Mouse (Mus musculus) left cerebral cortex, adult 2 months (tissue): ENCODE data around the gene Hecw1. TPM values are rescaled to one million over a fixed set of nuclear protein-coding genes. Genes with fewer than 3 reads are reported as not detected.

Experiments used
- DNase-seq, 2 experiments: peaks; one replicate each; pipeline ENCODE4 v3.0.0; 2021 to 2022; ENCODE audit warnings: low spot score in 2 of 2, mixed read lengths in 1 of 2; ENCODE audit errors: extremely low spot score in 1 of 2
- H3K27ac ChIP-seq: fragments of 200-600 bp; 2 replicates; pipeline ENCODE4 v1.8.1; 2022
- H3K4me3 ChIP-seq: fragments of 200-600 bp; 2 replicates; pipeline ENCODE4 v1.8.1; 2022
- CTCF ChIP-seq: fragments of 200-600 bp; IDR thresholded peaks from 2 replicates; pipeline ENCODE4 v1.8.1; 2022; ENCODE audit warnings: antibody characterized with exemption, mild to moderate bottlenecking, moderate library complexity
- intact Hi-C: fragments of 180-260 bp; cut with DNase I; formaldehyde crosslinking; loops from one replicate; pipeline ENCODE4 v1.15.1; 2025
- long read RNA-seq, 2 experiments: library from polyadenylated mRNA; stranded (forward); transcript quantifications; one replicate each; pipeline ENCODE4 v2.0.0; 2021; ENCODE audit warnings: borderline mapping rate in 2 of 2
- total RNA-seq, 2 experiments: library from RNA; stranded (reverse); gene quantifications; 2 replicates each; pipeline ENCODE4 v1.2.3; 2021

The Hecw1 gene
- 100 to 1,000 TPM; 140 to 146 TPM for total RNA-seq
- long read RNA-seq, experiment 1, full-length matches to known transcripts, result 4 of 36 reads
- long read RNA-seq, experiment 1, partial matches to known transcripts, result 19 of 36 reads
- long read RNA-seq, experiment 1, other reads (novel, unspliced or antisense), result 13 of 36 reads
- long read RNA-seq, experiment 2, full-length matches to known transcripts, result 2 of 34 reads
- long read RNA-seq, experiment 2, partial matches to known transcripts, result 21 of 34 reads
- long read RNA-seq, experiment 2, other reads (novel, unspliced or antisense), result 11 of 34 reads

GRCm38 (mm10) chr13:14522906-14523269 is at the start of gene Hecw1:
Hecw1 (minus strand) TSS chr13:14523228.
- Histone ChIP-seq H3K27ac (peak within 1 kb of the TSS; percentile 95), H3K4me3 (peak within 1 kb of the TSS; percentile 73)
- DNase-seq, result peak in 1 of 2 experiments; percentile 63
- no peak for TF ChIP-seq CTCF
- intact Hi-C loops, result loop anchor here (2.0 to 5.0 kb wide), 3 partner anchors 80 to 136 kb away; no protein-coding TSS in a partner anchor

- no peak for TF ChIP-seq CTCF
- H3K27ac ChIP-seq, result no peak overlapping the region
- intact Hi-C loops, result no loop called here
Observed at GRCm38 (mm10) chr13:14561336-14561735, 38.3 kb upstream of the Hecw1 start.

GRCm38 (mm10) chr13:14552628-14553027 is 29.6 kb upstream of the Hecw1 start:
- TF ChIP-seq CTCF, result peak; percentile 29
- intact Hi-C loops, result no loop called here
- Histone ChIP-seq H3K4me3 (no peak overlapping the region), H3K27ac (no peak overlapping the region)
- no peak for DNase-seq

More at GRCm38 (mm10) chr13:14561336-14561735, 38.3 kb upstream of the Hecw1 start:
- H3K4me3 ChIP-seq, result no peak overlapping the region
- no peak for DNase-seq

- intact Hi-C loops, result no loop called here
- H3K27ac ChIP-seq, result no peak overlapping the region
- H3K4me3 ChIP-seq, result no peak overlapping the region
- TF ChIP-seq CTCF, result no peak
- no peak for DNase-seq
Observed at GRCm38 (mm10) chr13:14542860-14543259, 19.8 kb upstream of the Hecw1 start.

- intact Hi-C loops, result loop anchor here (2.0 to 5.0 kb wide), 3 partner anchors 80 to 135 kb away; no protein-coding TSS in a partner anchor
- Histone ChIP-seq H3K4me3 (peak overlapping the region; percentile 73), H3K27ac (peak overlapping the region; percentile 95)
- no peak; the same call in 1 of the 2 replicates for TF ChIP-seq CTCF
- DNase-seq, result peak; percentile 54 to 67
Observed at GRCm38 (mm10) chr13:14522128-14522905, 711 bp downstream of the Hecw1 start.

GRCm38 (mm10) chr13:14521746-14522127 is 1.3 kb downstream of the Hecw1 start:
- no peak for TF ChIP-seq CTCF
- peak; percentile 28 to 55 for DNase-seq
- H3K4me3 ChIP-seq, result peak overlapping the region; percentile 73
- intact Hi-C loops, result loop anchor here (2.0 to 5.0 kb wide), 3 partner anchors 81 to 134 kb away; no protein-coding TSS in a partner anchor
- H3K27ac ChIP-seq, result peak overlapping the region; percentile 95

GRCm38 (mm10) chr13:14519605-14520004 is 3.4 kb downstream of the Hecw1 start:
- Histone ChIP-seq H3K4me3 (peak overlapping the region; percentile 73), H3K27ac (peak overlapping the region; percentile 95)
- DNase-seq, result no peak
- TF ChIP-seq CTCF, result no peak
- intact Hi-C loops, result loop anchor here (5.0 kb wide), 2 partner anchors 92 to 132 kb away; no protein-coding TSS in a partner anchor

GRCm38 (mm10) chr13:14517478-14517877 is 5.5 kb downstream of the Hecw1 start:
- H3K27ac ChIP-seq, result peak overlapping the region; percentile 58
- peak overlapping the region; percentile 14; the same call in 1 of the 2 replicates for H3K4me3 ChIP-seq
- TF ChIP-seq CTCF, result no peak
- intact Hi-C loops, result no loop called here
- DNase-seq, result no peak

GRCm38 (mm10) chr13:14515106-14515505 is 7.9 kb downstream of the Hecw1 start:
- H3K4me3 ChIP-seq, result no peak overlapping the region
- intact Hi-C loops, result no loop called here
- no peak overlapping the region for H3K27ac ChIP-seq
- TF ChIP-seq CTCF, result no peak
- no peak for DNase-seq

GRCm38 (mm10) chr13:14513934-14514333 is 9.1 kb downstream of the Hecw1 start:
- Histone ChIP-seq H3K4me3 (no peak overlapping the region), H3K27ac (no peak overlapping the region)
- TF ChIP-seq CTCF, result no peak
- intact Hi-C loops, result no loop called here
- DNase-seq, result no peak

- Histone ChIP-seq H3K4me3 (no peak overlapping the region), H3K27ac (no peak overlapping the region; the same call in 1 of the 2 replicates)
- no peak for DNase-seq
- intact Hi-C loops, result no loop called here
- no peak for TF ChIP-seq CTCF
Observed at GRCm38 (mm10) chr13:14506765-14507164, 16.3 kb downstream of the Hecw1 start.

GRCm38 (mm10) chr13:14500251-14500650 is 22.8 kb downstream of the Hecw1 start:
- no peak for TF ChIP-seq CTCF
- DNase-seq, result no peak
- Histone ChIP-seq H3K4me3 (no peak overlapping the region), H3K27ac (no peak overlapping the region)
- intact Hi-C loops, result no loop called here
